Mouse (Mus musculus): Measurements from ENCODE around the gene Glod4.
"Not testable (repeated sequence)": the region's sequence is repeated elsewhere in the genome, so short reads cannot be mapped to it uniquely, and the experiment has no call there.

Gene Glod4

DNA sequence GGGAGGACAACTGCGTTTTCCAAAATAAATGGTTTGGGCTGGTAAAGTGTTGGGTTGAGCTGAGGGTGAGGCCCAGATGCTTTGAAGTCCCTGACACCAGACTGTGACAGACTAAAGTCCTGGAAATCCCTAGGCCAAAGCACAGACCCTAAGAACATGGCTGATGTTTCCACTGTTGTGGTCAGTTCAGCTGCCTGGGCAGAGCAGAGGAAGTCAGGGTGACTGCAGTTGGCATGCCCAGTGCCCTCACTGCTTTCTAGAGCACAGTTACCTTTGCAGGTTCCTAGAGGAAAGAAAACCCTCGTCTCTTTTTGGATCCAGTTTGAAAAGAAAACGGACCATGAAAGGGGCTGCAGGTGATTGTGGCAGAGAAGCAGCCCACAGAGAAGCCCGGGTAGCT lies 13.9 kb upstream of the Glod4 start:
- DNase-seq (ENCODE audit: low read depth, low spot score) = no peak

DNA sequence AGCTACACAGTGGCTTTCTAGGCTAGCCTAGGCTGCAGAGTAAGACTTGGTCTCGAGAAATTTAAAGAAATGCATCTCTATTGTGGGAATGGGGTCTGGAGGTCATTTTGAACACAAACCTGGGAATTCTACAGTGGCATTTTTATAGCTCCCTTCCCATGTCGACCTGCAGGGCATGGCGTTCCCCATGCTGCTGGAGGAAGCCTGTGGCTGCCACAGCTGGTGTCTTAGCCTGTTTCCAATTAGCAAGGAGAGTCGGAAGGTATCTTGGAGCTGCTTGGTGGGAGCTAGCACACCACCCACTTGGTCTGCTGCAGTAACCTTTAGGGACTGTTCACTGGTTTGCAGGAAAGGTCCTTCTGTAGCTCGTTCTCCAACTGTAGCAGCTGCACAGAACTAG lies 12.6 kb upstream of the Glod4 start:
- no peak for DNase-seq (ENCODE audit: low read depth, low spot score)

DNA sequence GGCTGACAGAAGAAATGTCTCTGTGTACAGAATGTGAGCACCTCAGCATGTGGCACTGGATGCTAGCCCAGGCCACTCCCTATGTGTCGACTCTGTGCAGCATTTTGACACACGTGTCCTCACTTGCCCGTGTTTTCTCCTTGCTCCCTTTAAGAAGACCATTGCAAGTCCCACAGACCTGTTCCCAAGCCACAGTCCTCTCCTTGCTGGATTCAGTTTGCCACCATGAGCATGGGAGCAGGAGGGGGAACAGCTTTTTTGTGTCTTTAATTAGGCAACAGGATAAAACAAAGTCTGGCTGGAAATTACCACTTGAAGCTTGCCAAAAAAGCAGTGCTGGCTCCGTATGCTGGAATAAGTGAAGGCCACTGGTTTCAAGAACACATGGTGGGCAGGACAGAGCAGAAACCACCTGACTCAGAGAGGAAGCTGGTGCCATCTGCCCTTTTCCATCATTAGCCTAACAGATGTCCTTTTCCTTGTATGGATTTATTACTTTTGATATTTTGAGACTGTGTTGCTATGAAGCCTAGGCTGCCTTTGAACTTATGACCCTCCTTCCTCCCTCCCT lies 12.0 kb upstream of the Glod4 start:
- DNase-seq (ENCODE audit: low read depth, low spot score) = no peak

DNA sequence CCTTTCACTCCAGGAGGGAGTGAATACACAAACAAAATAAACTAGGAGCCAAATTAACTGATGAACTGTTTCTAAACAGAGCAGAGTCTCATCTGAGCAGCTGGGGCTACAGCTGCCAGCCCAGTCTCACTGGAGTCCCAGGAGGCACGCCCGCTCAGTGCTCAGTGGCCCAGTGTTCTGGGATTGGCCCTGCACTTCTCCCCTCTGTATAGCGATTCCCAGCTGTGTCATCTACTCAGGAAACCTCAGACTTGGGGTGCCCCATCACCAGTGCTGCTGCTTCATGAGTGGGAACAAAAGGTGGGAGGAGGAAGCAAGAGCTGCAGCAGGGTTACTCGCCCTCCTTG lies 10.4 kb upstream of the Glod4 start:
- no peak for DNase-seq (ENCODE audit: low read depth, low spot score)

DNA sequence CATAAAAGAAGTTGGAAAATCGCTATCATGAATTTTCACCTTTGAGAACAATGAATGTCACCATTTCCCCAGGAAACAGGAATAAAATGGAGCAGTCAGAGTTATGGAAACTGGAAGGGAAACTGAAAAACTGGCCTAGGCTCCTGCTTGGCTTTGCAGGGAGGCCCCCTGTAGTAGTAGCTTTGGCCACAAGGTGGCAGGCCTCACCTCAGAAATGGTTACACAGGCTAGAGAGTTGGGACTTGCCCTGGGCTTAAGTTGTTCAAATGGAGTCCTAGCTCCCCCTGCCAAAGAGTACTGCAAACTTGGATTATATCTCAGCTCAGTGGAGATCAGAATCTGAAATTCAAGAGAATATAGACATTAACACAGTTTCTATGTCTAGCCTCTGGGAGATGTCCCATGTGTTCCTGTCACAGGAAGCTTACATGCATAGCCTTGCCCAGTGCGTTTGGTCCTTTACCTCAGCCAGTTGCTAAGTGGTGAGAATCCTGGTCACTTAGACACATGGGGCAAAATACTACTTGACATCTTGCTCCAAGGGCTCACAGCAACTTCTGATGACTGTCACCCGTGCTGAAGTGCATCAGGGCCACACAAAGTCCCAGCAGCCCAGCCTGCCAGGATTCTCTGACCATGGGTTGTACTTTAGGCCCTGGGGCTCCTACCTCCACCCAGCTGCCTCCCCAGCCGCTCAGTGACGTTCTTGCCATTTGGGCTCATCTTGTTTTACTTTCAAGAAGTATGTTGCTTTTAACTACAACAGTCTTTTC lies 9.8 kb upstream of the Glod4 start:
- DNase-seq (ENCODE audit: low read depth, low spot score) = no peak

DNA sequence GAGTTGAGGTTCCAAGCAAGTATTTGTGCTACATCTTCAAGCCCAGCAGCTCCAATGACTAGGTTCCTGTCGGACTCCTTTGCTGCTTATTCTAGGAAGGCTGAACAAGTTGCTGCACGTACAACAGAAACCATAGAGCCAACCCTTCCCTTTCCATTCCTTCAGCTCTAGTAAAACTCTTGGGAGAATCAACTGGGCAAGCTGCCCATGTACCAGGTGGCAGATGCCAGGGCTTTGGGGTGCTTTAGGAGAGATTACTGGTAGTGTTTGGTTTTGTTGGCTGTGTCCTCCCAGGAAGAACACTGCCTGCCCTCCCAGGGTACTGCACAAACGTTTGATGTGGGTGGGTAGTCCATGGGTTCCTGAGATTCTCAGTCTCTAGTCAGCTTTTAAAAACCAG lies 8.5 kb upstream of the Glod4 start:
- DNase-seq (ENCODE audit: low read depth, low spot score) = no peak

DNA sequence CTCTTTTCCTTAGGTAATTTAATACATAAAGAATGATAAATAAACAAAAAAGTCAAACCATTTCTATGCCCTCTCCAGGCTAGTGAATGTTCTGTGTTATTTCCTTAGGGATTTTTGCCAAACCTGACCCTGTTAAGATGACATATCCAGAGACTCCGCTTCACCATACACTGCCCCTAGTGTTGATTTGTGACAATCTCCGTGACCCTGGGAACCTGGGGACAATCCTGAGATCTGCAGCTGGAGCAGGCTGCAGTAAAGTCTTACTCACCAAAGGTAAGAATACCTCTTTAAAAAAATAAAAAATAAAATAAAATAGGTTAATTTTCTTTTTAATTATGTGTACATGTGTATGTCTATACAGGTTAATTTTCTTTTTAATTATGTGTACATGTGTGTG lies 3.7 kb upstream of the Glod4 start:
- DNase-seq (ENCODE audit: low read depth, low spot score) = no peak

DNA sequence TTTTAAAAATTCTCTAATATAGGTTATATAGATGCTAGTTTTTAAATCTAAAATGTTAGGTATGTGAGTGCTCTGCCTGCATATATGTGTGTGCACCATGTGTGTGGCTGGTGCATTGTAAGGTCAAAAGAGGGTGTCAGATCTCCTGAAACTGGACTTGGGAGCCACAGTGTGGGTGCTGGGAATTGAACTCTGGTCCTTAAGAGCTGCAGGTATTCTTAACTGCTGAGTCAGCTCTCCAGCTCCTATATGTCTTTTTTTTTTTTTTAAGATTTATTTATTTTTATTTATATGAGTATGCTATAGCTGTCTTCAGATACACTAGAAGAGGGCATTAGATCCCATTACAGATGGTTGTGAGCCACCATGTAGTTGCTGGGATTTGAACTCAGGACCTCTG lies 2.9 kb upstream of the Glod4 start:
- DNase-seq (ENCODE audit: low read depth, low spot score) = no peak

DNA sequence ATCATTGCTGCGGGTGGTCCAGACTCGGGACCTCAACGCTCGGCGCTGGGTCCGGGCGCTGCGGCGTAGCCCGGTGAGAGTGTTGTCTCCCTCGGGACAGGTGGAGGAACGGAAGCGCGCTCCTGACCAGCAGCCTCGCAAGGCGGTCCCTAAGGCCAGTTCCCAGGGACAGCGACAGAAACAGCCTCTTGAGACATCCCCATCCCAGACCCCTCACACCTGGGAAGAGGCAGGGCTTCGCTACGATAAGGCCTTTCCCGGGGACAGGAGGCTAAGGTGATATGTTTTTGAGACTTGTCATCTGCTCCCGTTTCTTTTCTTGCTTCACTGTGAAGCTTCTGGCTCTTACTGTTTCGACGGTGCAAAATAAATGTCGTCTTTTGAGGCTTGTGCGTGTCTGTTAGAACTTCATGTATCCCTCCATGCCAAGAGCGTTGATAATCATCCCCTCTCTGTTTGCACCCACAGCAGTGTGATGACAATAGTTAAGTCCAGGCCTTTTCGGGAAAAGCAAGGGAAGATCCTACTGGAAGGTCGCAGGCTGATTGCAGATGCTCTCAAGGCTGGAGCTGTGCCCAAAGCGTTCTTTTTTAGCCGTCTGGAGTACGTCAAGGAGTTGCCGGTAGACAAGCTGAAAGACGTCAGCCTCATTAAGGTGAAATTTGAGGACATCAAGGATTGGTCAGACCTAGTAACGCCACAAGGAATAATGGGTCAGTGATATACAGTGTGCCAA lies 454 bp upstream of the Glod4 start:
- no peak for DNase-seq (ENCODE audit: low read depth, low spot score)

DNA sequence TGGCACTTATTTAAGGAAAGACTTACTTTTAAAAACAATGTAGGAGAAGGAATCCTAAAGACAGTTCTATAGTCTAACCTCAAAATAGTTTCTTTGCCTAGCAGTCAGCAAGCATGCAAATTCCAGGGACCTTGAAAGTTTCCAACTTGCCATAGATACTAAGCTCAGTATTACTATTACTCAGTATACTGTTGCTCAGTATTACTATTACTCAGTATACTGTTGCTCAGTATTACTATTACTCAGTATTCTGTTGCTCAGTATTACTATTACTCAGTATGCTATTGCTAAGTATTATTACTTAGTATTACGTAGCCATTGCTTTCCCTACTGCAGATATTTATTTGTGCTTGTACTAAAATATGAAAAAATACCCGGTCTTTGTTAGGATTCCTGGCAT lies 3.8 kb downstream of the Glod4 start:
- DNase-seq (ENCODE audit: low read depth, low spot score) = no peak

DNA sequence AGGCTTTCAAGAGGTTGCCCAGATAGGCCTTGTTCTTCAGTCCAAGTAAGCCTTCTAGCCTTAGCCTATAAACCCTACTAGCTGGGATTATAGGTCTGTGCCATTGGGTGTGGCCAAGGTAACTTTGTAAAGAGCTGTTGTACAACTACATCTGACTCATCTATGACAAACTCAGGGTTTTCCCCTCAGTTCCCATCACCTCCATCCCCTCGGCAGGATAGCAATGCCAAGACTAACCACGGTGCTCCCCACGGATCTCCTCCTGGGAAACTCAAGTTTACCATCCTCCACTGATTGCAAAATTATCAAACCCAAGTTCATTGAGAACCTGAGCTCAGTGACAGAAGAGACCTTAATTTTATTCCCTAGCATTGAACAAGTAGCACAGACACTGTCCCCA lies 7.4 kb downstream of the Glod4 start:
- DNase-seq (ENCODE audit: low read depth, low spot score) = no peak

DNA sequence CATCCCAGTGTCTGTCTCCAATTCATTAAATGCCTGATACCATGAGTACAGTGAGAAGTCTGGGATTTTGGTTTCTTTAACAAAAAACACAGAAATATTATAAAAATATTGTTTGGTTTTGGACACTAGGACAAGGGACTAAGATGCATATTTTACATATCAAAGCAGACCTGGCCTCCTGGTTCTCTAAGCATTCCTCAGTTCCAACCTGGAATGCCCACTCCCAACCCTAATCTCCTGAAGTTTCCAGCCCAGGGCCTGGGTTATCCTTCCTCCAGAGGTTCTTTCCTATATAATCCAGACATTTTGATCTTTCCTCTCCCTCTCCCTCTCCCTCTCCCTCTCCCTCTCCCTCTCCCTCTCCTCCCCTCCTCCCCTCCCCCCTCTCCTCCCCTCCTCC lies 18.5 kb downstream of the Glod4 start:
- DNase-seq (ENCODE audit: low read depth, low spot score) = no peak

DNA sequence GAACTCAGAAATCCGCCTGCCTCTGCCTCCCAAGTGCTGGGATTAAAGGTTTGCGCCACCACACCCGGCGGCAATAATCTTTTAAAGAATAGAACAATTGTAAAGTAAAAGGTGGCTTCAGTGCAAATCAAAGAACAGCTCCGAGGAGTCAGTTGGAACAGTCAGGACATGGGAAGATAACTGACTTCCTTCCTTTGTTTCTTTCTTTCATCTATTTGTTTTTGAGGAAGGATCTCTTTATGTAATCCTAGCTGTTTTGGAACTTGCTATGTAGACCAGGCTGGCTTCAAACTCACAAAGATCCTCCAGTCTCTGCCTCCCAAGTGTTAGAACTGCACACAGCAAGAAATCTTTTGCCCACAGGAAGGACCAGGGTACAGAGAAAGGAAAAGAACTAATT lies 18.9 kb downstream of the Glod4 start:
- DNase-seq (ENCODE audit: low read depth, low spot score) = no peak

DNA sequence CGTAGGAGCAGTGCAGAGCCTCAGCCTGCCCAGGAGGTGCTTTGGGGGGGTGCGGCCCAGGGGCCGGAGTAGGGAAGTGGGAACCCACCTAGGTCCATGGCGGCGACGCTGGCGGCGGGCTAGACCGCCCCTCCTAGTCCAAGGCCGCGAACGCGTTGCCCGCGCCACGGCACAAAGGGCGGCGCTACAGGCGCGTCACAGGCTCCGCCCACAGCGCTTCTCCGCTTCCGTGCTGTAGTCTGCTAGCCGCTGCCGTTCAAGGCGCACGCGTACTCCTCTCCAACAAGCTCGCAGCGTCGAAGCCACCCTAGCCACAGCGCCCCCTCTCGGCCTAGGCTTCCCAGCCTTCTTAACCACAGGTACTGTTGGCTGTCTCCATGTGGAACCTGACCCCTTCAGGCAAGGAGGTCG lies 26.1 kb downstream of the Glod4 start, which contains the start of the genes Dbil5 and Gemin4:
Gene Dbil5 (plus strand): TSS at position 219 of the 411 bp plus-strand sequence.
Gene Gemin4 (minus strand): TSS at position 275 of the 411 bp plus-strand sequence.
- peak; percentile 89 for DNase-seq (ENCODE audit: low read depth, low spot score)

DNA sequence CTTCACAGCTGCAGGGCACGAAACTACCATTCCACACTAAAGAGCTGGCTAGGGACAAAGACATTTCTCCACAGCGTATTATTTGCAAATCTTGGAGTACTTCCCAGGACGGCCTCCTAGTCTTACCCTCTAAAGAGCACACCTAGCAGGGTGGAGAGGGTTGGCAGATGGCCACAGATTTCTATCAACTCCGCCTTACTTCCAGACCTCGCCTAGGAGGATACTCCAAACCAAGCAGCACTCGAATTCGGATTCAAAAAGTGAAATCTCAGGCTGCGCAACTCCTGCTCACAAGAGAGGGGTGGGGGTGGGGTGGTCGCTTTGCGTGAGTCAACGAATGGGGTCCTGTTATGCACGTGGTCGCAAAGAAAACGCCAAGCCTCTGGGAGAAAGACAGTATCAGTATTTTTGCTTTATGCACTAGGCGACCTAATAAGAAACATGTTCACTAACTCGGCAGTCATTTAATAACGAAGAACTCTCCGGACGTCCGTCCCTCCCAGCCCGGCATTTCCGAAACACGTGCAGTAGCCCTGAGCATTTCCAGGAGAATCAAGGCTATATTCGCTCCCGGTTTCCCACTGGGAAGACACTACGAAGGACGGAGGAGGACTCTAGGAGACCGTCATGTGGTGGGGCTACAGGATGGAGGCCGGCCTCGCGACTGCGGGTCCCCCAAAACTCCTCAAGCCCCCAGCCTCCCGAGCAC lies 26.7 kb downstream of the Glod4 start:
- DNase-seq (ENCODE audit: low read depth, low spot score) = no peak

DNA sequence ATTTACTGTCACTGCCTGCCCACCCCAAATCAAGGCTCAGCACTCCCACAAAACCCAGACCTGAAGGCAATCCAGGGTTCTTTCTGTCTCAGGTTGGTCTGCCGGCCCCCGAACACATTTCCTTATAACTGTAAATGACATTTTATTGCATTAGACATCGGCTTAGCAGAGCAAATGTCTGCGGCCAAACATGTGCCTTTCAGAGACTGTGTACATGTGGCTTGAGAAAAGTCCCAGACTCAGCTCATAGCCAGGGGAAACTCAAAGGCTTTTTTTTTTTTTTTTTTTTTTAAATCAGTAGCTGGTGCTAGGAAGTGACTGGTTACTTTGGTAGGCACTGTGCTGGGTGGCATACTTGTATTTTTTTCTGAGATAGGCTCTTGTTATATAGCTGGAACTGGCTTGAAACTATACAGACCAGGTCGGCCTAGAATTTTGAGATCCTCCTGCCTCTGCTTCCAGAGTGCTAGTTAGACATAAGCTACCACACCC lies 27.4 kb downstream of the Glod4 start:
- no peak for DNase-seq (ENCODE audit: low read depth, low spot score)

DNA sequence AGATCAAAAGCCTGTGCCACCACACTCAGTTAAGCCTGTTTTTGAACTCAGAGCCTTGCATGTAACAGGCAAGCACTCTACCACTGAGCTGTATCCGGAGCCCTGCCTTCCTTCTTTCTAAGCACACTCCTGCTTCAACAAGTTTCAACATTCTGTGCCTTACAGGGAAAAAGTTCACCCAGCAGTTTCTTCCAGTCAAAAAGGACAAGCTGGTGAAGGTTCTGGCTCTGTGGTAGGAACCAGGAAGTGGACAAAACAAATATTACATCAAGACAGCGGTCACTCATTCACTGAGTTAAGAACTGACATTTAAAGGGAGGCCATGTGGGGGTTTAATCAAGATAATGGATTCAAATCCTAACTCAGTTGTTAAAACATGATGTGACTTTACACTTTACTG lies 28.5 kb downstream of the Glod4 start:
- DNase-seq (ENCODE audit: low read depth, low spot score) = no peak

DNA sequence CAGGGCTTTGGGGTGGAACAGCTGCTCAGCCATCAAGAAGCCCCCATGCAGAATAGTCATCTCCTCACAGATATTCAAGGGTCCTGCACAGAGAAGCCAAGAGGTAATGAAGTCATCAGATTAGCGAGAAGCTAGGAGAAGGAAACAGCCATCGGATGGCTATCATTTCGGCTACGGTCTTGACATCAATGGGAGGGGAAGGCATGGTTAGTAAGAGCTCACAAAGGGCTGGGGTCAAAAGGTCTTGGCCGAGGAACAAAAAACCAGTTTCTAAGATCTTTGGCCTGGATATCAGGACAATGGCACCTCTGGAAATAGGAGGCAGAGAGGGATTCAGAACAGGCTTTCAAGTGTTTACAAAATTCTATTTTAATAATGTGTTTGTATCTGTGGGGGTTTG lies 29.7 kb downstream of the Glod4 start:
- DNase-seq (ENCODE audit: low read depth, low spot score) = no peak

DNA sequence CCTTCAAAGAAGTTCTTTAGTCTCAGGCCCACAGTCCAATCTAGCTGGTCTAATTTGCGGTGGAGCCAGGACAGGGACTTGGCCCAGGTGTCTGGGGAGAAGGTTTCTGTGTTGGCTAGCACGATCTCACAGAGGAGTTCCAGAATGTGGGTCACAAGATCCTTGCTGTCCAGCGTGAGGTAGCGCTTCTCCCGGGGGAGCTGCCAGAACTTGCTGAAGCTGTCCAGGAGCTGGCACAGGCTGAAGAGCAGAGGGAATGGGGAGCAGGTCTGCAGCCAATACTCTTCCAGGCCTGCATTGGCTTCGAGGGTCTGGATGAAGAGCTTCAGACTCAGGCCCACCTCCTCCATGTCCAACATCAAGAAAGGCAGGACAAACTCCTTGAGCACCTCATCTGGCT lies 31.9 kb downstream of the Glod4 start:
- DNase-seq (ENCODE audit: low read depth, low spot score) = not testable (repeated sequence)

DNA sequence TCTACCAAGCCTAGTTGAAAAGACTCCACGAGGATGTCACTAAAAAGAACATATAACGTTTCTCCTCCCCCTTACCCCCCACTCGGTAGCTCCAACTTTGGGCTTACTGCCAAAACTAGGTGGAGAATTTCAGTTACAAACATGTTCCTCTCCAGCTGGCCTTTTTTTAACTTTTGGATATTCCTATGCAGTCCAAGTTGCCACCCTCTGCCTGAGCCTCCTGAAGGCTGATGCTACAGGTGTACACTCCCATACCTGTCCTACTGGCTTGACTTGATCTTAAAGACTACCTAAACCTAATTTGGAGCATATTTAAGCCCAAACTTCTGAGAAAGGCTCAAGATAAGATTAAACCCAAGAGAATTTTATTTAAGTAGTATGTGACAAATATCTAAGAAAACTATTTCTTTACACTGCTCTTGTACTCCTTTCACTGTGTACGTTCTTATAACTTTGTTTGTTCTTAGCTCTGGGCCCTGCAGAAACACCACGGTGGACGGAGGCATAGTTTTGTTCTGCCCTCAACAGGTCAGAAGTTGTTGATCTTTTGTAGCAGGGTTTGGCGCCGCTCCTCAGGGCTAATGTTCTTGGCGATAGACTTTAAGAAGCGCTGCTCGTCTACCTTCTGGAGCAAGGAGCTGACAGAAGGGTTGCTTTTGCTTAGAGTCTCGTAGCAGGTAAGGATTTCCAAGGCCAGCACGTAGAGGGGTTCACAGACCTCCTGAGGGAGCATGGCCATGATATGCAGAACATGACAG lies 33.1 kb downstream of the Glod4 start:
- DNase-seq (ENCODE audit: low read depth, low spot score) = no peak

DNA sequence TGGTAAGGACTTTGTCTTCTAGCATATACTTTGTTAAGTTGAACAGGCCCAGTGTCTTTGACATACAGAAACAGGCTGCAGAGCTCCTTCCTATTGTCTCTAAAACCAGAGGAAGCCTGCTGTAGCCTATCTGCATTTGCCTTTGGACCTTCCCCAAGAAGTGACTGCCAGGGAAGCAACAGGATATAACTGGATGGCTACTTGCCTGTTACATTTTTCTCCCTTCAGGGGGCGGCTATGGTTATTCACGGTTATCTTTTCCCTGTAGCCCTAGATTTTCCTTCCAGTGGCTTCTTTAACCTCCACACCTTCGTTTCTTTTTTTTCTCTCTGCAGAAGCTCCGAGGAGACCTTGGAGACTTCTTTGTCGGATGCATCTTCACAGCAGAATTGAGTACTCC lies 36.7 kb downstream of the Glod4 start:
- DNase-seq (ENCODE audit: low read depth, low spot score) = no peak
